Mouse (Mus musculus) Muller cell, postnatal 12 days (primary cell): Measurements from ENCODE around the gene Ttc30a2.
A peak's percentile ranks its signal among the peaks of the same experiment; 100 is the strongest.
"Not testable (repeated sequence)": the region's sequence is repeated elsewhere in the genome, so short reads cannot be mapped to it uniquely, and the experiment has no call there.

Experiments used
- DNase-seq: peaks from one replicate; pipeline ENCODE4 v3.0.0-alpha.2; 2015; ENCODE audit errors: inconsistent ontology term

Gene Ttc30a2

DNA sequence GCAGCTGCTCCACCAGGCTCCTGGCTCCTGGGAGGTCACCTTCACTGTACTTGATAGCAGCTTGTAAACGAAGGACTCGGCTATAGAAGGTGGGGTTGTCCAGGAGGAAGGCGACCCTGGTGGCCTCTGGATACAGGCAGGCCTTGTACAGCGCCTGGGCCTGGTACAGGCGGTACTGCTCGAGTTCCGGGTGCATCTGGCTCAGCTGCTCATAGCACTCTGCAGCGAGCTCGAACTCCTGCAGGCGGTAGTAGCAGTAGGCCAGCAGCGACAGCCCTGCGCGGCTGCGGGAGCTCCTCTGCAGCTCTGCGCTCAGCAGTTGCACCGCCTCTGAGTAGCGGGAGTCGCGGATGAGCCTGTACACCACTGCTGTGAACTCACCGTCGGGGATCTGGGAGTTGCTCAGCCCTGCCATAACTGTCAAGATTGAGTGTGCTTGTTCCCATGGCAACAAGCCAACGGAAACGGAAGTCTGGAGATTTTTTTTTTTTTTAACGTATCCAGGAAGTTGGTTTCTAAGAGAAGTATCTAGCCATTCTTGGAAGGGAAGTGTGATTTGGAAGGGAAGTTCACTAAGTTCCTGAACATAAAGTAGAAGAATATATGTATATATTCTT is at the start of gene Ttc30a2:
Gene Ttc30a2 (minus strand): TSS at position 419 of the 617 bp plus-strand sequence.
- not testable (repeated sequence) for DNase-seq

GRCm38 (mm10) chr2:76016890-76017289 is 38.9 kb upstream of the Ttc30a2 start:
- peak; percentile 85 for DNase-seq

DNA sequence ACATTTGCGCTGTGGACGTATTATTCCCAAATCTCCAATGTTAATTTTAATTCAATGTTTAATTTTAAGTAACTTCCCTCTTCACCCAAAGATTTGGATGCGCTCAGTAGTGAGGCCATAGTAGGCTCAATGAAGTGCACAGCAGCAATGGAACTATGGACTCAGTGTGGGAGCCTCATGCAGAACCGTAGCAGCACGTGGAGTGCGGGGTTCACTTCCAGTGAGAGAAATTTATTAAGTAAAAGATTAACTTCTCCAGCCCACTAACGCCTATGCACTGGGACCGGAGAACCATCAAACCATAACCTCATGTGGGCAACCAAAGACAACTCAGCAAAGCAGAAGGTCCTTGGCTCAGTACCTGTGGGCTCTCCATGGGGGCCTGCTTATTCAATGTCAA is 38.2 kb upstream of the Ttc30a2 start:
- DNase-seq, result no peak

- DNase-seq, result no peak
Observed at GRCm38 (mm10) chr2:76015460-76015859, 37.5 kb upstream of the Ttc30a2 start.

DNA sequence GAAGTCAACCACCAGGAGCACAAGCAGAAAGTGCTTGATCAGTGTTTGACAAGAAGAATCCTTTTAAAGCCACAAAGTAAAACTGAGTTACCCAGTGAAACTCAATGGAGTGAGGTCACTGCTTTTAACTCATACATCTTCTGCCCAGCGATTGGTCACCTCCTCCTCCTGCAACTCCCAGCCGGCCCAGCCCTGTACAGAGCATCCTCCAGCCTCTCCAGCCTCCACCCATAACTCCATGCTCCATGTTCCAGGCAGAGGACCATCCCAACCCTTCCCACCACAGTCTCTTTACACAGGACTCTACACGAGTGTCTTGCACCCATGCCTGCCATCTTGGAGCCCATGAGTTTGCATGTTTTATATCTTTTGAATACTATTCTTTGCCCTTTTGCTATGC is 36.7 kb upstream of the Ttc30a2 start:
- no peak for DNase-seq

DNA sequence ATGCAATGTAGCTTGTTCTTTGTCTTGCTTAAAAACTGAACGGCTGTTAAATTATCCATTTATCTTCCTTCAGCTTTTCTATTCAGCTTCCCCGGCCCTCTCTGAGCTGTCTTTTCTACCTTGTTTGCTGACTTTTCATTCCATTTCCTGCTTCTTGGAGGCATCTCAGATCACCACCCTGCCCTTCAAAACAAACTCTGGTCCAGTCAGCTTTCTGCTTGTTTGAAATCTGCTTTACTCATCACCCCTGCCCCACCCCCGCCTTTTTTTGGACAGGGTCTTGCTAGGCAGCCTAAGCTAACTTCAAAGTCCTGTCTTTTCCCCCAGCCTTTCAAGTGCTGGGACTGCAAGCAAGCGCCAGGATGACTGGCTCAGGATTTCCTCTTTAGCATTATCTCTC is 28.2 kb upstream of the Ttc30a2 start:
- DNase-seq, result no peak

GRCm38 (mm10) chr2:76002899-76003298 is 24.9 kb upstream of the Ttc30a2 start:
- DNase-seq, result no peak

GRCm38 (mm10) chr2:76001392-76001791 is 23.4 kb upstream of the Ttc30a2 start:
- no peak for DNase-seq

- no peak for DNase-seq
Observed at GRCm38 (mm10) chr2:75999636-76000035, 21.7 kb upstream of the Ttc30a2 start.

DNA sequence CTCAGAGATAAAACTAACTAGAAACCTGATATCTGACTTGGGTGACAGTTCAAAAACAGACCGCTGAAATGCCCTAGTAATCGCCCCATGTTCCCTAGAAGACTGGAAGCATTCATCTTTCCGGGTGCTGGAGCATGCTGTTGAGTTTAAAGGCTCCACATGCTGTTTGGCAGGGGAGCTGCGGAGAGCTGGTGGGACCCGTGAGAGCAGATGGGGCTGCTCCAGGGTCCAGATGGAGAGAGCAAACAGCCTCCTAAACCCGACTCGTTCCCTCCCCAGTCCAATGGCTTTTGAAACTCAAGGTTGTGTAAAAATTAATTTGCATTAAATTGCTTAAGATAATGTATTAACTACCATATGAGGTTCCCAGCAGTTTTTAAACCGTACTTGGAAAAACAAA is 20.7 kb upstream of the Ttc30a2 start:
- no peak for DNase-seq

DNA sequence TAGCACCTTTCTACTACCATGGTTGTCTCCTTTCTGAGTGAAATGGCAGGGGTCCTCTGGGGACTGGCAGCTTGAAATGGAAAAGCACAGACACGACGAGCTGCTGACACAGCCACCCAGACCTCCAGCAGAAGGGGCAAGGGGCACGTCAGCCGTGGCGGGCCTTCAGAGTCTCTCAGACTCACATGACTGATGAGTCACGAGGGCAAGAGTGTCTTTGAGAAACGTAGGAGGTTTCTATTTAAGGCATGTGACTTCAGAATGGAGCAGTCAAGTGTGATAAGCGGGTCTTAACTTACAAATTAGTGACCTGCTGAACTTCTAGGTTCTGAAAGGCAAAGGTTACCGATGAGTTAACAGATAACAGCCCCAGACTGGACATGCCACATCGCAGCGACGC is 19.8 kb upstream of the Ttc30a2 start:
- peak; percentile 24 for DNase-seq

DNA sequence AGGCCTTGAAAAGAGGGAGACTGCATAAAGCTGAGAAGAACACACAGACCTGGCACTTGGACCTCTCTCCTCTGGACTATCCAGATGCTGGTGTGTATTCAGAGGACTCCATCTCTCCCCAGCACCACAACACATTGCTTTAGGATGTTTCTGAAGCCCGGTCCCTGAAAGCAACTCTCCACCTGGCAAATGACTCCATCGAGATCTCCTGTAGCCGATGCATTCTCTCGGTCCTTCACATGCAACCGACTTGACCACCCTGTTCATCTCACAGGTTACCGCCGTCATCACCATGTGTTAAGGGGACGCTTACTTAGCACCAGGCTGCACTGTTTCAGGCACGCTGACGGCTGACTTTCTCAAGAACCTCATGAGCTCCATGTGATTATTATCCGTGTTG is 16.9 kb upstream of the Ttc30a2 start:
- DNase-seq, result no peak

GRCm38 (mm10) chr2:75991581-75992205 is 13.7 kb upstream of the Ttc30a2 start:
- DNase-seq, result no peak

DNA sequence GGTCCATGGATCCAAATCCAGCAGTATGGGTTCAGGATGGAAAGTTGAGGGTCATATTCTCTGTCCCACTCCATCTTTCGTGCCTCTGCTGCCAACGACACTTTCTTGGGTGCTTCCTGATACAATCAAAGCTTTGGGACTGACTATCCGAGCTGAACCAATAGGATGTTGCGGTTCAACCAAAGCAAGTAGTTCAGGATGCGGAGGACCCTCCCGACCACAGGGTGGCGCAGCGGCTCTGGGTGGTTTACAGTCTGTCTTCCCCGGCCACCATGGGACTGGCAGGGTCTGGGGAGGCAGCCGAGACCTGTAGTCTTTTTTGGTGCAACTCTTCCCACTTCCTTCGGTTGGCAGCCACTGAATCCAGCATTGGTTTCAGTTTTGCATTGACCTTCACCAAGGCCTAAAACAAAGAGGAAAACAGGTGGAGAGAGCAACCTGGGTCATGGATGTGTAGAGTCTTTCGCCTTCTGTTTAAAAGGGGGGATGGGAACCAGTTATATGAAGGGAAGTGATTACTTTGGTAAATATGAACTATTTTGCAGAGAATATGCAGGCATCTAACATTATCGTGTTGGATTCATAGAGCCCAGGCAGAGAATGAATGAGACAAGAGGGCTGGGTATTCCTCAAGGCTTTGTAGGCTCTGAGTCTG is 13.0 kb upstream of the Ttc30a2 start:
- DNase-seq, result peak; percentile 65

DNA sequence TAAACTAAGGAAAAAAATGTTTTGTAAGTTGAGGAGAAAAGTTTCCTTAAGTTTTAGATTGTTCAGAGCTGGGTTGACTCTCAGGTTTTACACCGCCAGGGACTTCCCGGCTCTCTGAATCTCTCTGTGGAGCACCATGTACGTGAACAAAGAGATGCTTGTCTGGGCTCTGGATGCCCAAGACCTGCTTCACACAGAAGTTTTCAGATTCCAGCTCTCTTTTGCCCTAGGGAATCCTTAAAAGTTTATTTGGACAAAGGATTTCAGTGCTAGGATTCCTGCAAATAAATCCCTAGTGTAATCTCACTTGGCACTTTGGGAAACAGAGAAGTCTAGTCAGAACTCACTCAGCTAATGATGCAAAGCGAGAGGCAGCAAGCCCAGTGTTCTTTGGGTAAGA is 11.7 kb upstream of the Ttc30a2 start:
- DNase-seq, result peak; percentile 41

DNA sequence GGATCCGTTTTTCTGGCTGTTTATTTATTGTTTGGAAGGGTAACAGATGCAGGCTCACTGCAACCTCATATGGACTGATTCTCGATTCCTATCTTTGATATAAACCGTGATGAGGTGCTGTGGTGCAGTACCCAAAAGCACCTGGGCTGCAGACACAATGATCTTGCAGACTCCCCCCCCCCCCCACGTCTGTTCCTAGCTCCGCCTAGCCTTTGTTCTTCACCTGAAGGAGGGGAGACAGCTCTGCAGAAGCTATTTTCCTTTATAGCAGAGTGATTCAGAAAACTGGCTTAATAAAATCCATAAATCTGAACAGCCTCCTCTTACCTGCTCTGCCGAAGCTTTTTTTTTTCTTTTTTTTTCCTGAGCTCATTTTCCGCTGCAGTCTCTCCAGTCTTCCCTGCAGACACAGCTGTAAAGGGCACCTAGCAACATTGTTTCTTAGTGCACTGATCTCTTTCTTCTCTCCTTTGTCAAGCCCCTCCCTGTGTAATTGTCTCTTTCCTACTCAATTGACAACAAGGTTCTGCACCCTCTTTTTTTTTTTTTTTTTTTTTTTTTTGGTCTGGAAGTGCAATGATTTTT is 10.9 kb upstream of the Ttc30a2 start:
- DNase-seq, result no peak

DNA sequence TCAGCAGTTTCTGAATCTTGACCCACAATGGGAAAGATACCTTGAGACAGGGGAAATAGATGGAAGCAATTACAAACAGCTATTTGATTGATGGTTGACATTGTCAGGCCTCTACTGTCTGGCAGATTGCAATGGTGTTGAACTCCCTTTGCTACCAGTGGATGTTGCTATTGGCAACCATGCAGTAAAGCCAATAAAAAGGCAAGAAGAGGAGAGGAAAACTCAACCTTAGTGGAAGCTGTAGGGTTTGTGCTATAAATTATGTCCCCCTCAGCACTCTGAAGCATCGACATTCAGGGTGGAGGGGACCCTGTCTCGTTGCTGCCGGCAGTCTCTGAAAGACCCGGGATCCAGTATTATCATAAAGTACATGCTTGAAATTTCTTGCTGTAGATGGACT is 10.4 kb upstream of the Ttc30a2 start:
- DNase-seq, result no peak

GRCm38 (mm10) chr2:75987739-75988138 is 9.8 kb upstream of the Ttc30a2 start:
- peak; percentile 17 for DNase-seq

GRCm38 (mm10) chr2:75985124-75985523 is 7.2 kb upstream of the Ttc30a2 start:
- DNase-seq, result peak; percentile 51

DNA sequence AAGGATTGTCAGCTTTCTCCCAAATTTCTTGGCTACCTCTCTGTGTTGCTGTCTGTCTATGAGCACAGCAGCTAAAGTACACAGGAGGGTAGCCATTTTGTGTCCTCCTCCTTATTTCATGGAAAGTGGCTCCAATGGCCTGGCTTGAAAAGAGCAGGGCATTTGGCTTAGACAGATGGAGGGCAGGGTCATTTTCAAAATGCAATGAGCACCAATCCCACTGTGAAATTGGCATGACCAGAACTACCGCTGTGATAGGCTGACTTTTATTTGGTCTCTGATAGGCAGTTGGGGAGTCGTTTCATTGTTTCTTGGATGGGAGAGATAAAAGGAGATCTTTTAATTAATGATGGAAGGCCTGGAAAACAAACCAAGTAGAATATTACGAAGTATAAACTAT is 5.9 kb upstream of the Ttc30a2 start:
- no peak for DNase-seq

DNA sequence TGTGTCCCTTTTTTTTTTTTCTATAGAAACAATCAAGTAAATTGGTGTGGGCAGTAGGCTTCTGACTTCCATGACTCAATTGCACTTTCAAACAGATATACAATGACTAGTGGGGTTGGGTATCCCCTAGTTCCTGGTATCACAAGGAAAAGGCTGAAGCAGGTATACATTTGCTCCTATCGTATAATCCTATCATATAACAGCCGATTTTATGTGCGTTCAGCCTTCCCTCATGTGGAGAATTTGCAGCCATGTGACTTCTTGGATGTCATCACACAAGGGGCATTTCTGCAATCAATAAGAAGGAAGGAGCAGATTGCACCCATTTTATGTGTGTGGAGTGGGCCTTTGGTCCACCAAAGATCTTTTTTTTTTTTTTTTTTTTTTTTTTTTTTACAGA is 5.1 kb upstream of the Ttc30a2 start:
- no peak for DNase-seq

- DNase-seq, result no peak
Observed at GRCm38 (mm10) chr2:75982626-75983025, 4.7 kb upstream of the Ttc30a2 start.
